Mouse (Mus musculus): Measurements from ENCODE around the gene Lrba. TPM values are rescaled to one million over a fixed set of nuclear protein-coding genes. Genes with fewer than 3 reads are reported as not detected.

The Lrba gene
- polyA plus RNA-seq, 1 experiment from 2014 or later, result 9.2 TPM

GRCm38 (mm10) chr3:86461582-86461981 is 237.1 kb downstream of the Lrba start:
- no peak overlapping the region for H3K27ac ChIP-seq (replicated peaks; ENCODE audit: low read depth, low read length)
- DNase-seq (ENCODE audit: low spot score) (no peak), ATAC-seq (ENCODE audit: low read depth) (no peak)
- H3K9ac ChIP-seq (ENCODE audit: low read depth, low read length), result no peak overlapping the region
- H3K9me3 ChIP-seq (ENCODE audit: control insufficient read depth, low read length), result no peaks in the 10 kb centered on the region
- no peaks in the 10 kb centered on the region for H3K36me3 ChIP-seq (ENCODE audit: control insufficient read depth, insufficient read depth, low read length)
- H3K4me2 ChIP-seq (ENCODE audit: low read depth, low read length), result no peak overlapping the region
- no peaks in the 10 kb centered on the region for H3K4me1 ChIP-seq (ENCODE audit: control insufficient read depth, insufficient read depth, low read length)
- H3K4me3 ChIP-seq (ENCODE audit: low read depth, low read length), result no peak overlapping the region
- WGBS, result 80% methylated on average over 3 of the region's 3 CpGs
- no peaks in the 10 kb centered on the region for H3K27me3 ChIP-seq (replicated peaks; ENCODE audit: control insufficient read depth, insufficient read depth, low read length)

GRCm38 (mm10) chr3:86489992-86490391 is 265.5 kb downstream of the Lrba start:
- Histone ChIP-seq H3K27me3 (replicated peaks; ENCODE audit: control insufficient read depth, insufficient read depth, low read length) (no peaks in the 10 kb centered on the region), H3K36me3 (ENCODE audit: control insufficient read depth, insufficient read depth, low read length) (no peaks in the 10 kb centered on the region), H3K9ac (ENCODE audit: low read depth, low read length) (no peak overlapping the region), H3K9me3 (ENCODE audit: control insufficient read depth, low read length) (no peaks in the 10 kb centered on the region), H3K4me3 (ENCODE audit: low read depth, low read length) (no peak overlapping the region), H3K4me1 (ENCODE audit: control insufficient read depth, insufficient read depth, low read length) (no peaks in the 10 kb centered on the region), H3K4me2 (ENCODE audit: low read depth, low read length) (no peak overlapping the region), H3K27ac (replicated peaks; ENCODE audit: low read depth, low read length) (no peak overlapping the region)
- DNase-seq (ENCODE audit: low spot score), result no peak
- ATAC-seq (ENCODE audit: low read depth), result no peak
- WGBS, result 83% methylated on average over 1 of the region's 1 CpGs

GRCm38 (mm10) chr3:86500586-86500985 is 276.1 kb downstream of the Lrba start:
- no peak overlapping the region for H3K4me3 ChIP-seq (ENCODE audit: low read depth, low read length)
- H3K4me2 ChIP-seq (ENCODE audit: low read depth, low read length), result no peak overlapping the region
- no peaks in the 10 kb centered on the region for H3K9me3 ChIP-seq (ENCODE audit: control insufficient read depth, low read length)
- DNase-seq (ENCODE audit: low spot score) (no peak), ATAC-seq (ENCODE audit: low read depth) (no peak)
- no peaks in the 10 kb centered on the region for H3K27me3 ChIP-seq (replicated peaks; ENCODE audit: control insufficient read depth, insufficient read depth, low read length)
- H3K4me1 ChIP-seq (ENCODE audit: control insufficient read depth, insufficient read depth, low read length), result no peaks in the 10 kb centered on the region
- no peaks in the 10 kb centered on the region for H3K36me3 ChIP-seq (ENCODE audit: control insufficient read depth, insufficient read depth, low read length)
- no peak overlapping the region for H3K9ac ChIP-seq (ENCODE audit: low read depth, low read length)
- no peak overlapping the region for H3K27ac ChIP-seq (replicated peaks; ENCODE audit: low read depth, low read length)

- H3K4me3 ChIP-seq (ENCODE audit: low read depth, low read length), result no peak overlapping the region
- H3K27ac ChIP-seq (replicated peaks; ENCODE audit: low read depth, low read length), result no peak overlapping the region
- H3K4me1 ChIP-seq (ENCODE audit: control insufficient read depth, insufficient read depth, low read length), result no peaks in the 10 kb centered on the region
- ATAC-seq (ENCODE audit: low read depth), result no peak
- no peaks in the 10 kb centered on the region for H3K36me3 ChIP-seq (ENCODE audit: control insufficient read depth, insufficient read depth, low read length)
- DNase-seq (ENCODE audit: low spot score), result no peak
- no peaks in the 10 kb centered on the region for H3K27me3 ChIP-seq (replicated peaks; ENCODE audit: control insufficient read depth, insufficient read depth, low read length)
- no peak overlapping the region for H3K9ac ChIP-seq (ENCODE audit: low read depth, low read length)
- H3K4me2 ChIP-seq (ENCODE audit: low read depth, low read length), result no peak overlapping the region
- 85% methylated on average over 2 of the region's 2 CpGs for WGBS
- no peaks in the 10 kb centered on the region for H3K9me3 ChIP-seq (ENCODE audit: control insufficient read depth, low read length)
Observed at GRCm38 (mm10) chr3:86518506-86519109, 294.1 kb downstream of the Lrba start.

GRCm38 (mm10) chr3:86522880-86523505 is 298.5 kb downstream of the Lrba start:
- ATAC-seq (ENCODE audit: low read depth), result no peak
- Histone ChIP-seq H3K27me3 (replicated peaks; ENCODE audit: control insufficient read depth, insufficient read depth, low read length) (no peaks in the 10 kb centered on the region), H3K9ac (ENCODE audit: low read depth, low read length) (no peak overlapping the region), H3K27ac (replicated peaks; ENCODE audit: low read depth, low read length) (no peak overlapping the region), H3K4me1 (ENCODE audit: control insufficient read depth, insufficient read depth, low read length) (no peaks in the 10 kb centered on the region), H3K4me3 (ENCODE audit: low read depth, low read length) (no peak overlapping the region), H3K36me3 (ENCODE audit: control insufficient read depth, insufficient read depth, low read length) (no peaks in the 10 kb centered on the region), H3K4me2 (ENCODE audit: low read depth, low read length) (no peak overlapping the region), H3K9me3 (ENCODE audit: control insufficient read depth, low read length) (no peaks in the 10 kb centered on the region)
- DNase-seq (ENCODE audit: low spot score), result no peak
- WGBS, result 78% methylated on average over 3 of the region's 3 CpGs

GRCm38 (mm10) chr3:86531531-86532269 is 307.2 kb downstream of the Lrba start:
- WGBS, result 23% methylated on average over 16 of the region's 16 CpGs
- ATAC-seq (ENCODE audit: low read depth) (peak; percentile 74; the same call in 1 of the 2 replicates), DNase-seq (ENCODE audit: low spot score) (peak; percentile 81)
- H3K4me1 ChIP-seq (ENCODE audit: control insufficient read depth, insufficient read depth, low read length), result 0 out of 2 replicates have a peak, but pooled peaks cover 9% of the 10 kb centered on the region
- peak overlapping the region; percentile 6 for H3K4me3 ChIP-seq (ENCODE audit: low read depth, low read length)
- no peaks in the 10 kb centered on the region for H3K27me3 ChIP-seq (replicated peaks; ENCODE audit: control insufficient read depth, insufficient read depth, low read length)
- no peaks in the 10 kb centered on the region for H3K9me3 ChIP-seq (ENCODE audit: control insufficient read depth, low read length)
- H3K9ac ChIP-seq (ENCODE audit: low read depth, low read length), result 0 out of 2 replicates have a peak overlapping the region, but pooled peaks have one; percentile 26
- no peaks in the 10 kb centered on the region for H3K36me3 ChIP-seq (ENCODE audit: control insufficient read depth, insufficient read depth, low read length)
- peak overlapping the region; percentile 53; the same call in 1 of the 2 replicates for H3K27ac ChIP-seq (replicated peaks; ENCODE audit: low read depth, low read length)
- peak overlapping the region; percentile 46 for H3K4me2 ChIP-seq (ENCODE audit: low read depth, low read length)

- H3K9me3 ChIP-seq (ENCODE audit: control insufficient read depth, low read length), result no peaks in the 10 kb centered on the region
- H3K4me2 ChIP-seq (ENCODE audit: low read depth, low read length), result no peak overlapping the region
- H3K9ac ChIP-seq (ENCODE audit: low read depth, low read length), result no peak overlapping the region
- H3K4me3 ChIP-seq (ENCODE audit: low read depth, low read length), result no peak overlapping the region
- peaks cover 20% of the 10 kb centered on the region for H3K4me1 ChIP-seq (ENCODE audit: control insufficient read depth, insufficient read depth, low read length)
- ATAC-seq (ENCODE audit: low read depth) (no peak), DNase-seq (ENCODE audit: low spot score) (peak; percentile 41)
- 55% methylated on average over 1 of the region's 1 CpGs for WGBS
- H3K27ac ChIP-seq (replicated peaks; ENCODE audit: low read depth, low read length), result no peak overlapping the region
- H3K36me3 ChIP-seq (ENCODE audit: control insufficient read depth, insufficient read depth, low read length), result no peaks in the 10 kb centered on the region
- H3K27me3 ChIP-seq (replicated peaks; ENCODE audit: control insufficient read depth, insufficient read depth, low read length), result no peaks in the 10 kb centered on the region
Observed at GRCm38 (mm10) chr3:86536751-86537150, 312.3 kb downstream of the Lrba start.

- H3K9me3 ChIP-seq (ENCODE audit: control insufficient read depth, low read length), result no peaks in the 10 kb centered on the region
- DNase-seq (ENCODE audit: low spot score) (peak; percentile 77), ATAC-seq (ENCODE audit: low read depth) (0 out of 2 replicates have a peak, but pooled peaks have one; percentile 58)
- H3K4me3 ChIP-seq (ENCODE audit: low read depth, low read length), result peak overlapping the region; percentile 11
- peak overlapping the region; percentile 47 for H3K4me2 ChIP-seq (ENCODE audit: low read depth, low read length)
- no peaks in the 10 kb centered on the region for H3K36me3 ChIP-seq (ENCODE audit: control insufficient read depth, insufficient read depth, low read length)
- WGBS, result 21% methylated on average over 13 of the region's 13 CpGs
- peak overlapping the region; percentile 56 for H3K9ac ChIP-seq (ENCODE audit: low read depth, low read length)
- H3K4me1 ChIP-seq (ENCODE audit: control insufficient read depth, insufficient read depth, low read length), result peaks cover 14% of the 10 kb centered on the region
- peak overlapping the region; percentile 67 for H3K27ac ChIP-seq (replicated peaks; ENCODE audit: low read depth, low read length)
- H3K27me3 ChIP-seq (replicated peaks; ENCODE audit: control insufficient read depth, insufficient read depth, low read length), result no peaks in the 10 kb centered on the region
Observed at GRCm38 (mm10) chr3:86538645-86539554, 314.4 kb downstream of the Lrba start.

All from embryonic facial prominence, embryonic 14.5 days (tissue).